Mouse (Mus musculus) natural killer cell, adult 2 months (primary cell): ENCODE results near the gene Anks3.

ENCODE experiments used
- DNase-seq, 2 experiments: peaks; one replicate each; pipeline ENCODE4 v3.0.0; 2022; ENCODE audit warnings: low spot score in 2 of 2

Anks3 gene

DNA sequence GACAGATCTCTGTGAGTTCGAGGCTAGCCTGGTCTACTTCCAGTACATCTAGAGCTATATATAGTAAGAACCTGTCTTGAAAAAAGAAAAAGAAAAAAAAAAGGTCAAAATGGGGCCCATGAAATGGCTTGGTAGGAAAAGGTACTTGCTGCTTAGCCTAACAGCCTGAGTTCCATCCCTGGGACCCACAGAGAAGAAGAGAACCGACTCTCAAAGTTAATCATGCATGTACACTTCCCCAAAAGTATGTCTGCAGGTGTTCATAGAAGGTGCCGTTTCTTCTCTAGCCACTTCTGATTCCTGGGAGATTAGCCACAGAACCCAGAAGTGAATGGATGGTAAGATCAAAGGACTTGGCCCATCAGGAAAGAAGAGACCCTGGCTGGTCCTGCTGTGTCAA, 4.4 kb upstream of the Anks3 start:
- no peak for DNase-seq

DNA sequence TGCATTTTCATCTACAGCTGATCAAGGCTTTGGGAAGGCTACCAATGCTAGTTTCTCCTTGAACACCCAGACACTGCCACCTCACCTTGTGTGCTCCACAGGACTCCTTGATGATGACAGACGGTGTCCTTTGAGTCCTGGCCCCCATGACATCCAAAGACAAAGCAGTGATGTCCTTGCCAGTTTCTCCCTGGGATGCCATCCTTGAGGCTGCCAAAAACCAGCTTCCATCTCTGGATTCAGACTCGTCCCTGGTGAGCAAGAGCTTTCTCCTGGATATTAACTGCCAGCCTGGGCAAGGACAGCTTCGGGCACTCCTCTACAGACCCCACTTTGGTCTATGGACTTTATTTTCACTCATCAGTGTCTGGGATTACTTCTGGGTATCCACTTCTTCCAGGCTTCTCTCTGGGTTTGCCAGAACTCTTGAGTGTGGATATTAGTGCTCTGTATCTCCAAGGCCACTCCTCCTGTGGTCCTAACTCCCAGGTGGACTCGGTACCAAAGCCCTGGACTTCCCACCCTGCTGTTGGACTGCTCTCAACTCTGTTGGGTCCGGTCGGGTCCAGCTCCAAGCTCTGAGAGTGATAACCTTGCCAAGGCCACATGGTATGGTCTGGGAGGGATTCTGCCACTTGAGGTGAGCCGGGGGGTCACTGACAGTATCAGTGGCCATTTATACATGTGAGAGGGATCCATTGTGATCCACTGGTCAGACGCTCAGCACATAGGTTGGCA, 1.6 kb upstream of the Anks3 start:
- DNase-seq = no peak

DNA sequence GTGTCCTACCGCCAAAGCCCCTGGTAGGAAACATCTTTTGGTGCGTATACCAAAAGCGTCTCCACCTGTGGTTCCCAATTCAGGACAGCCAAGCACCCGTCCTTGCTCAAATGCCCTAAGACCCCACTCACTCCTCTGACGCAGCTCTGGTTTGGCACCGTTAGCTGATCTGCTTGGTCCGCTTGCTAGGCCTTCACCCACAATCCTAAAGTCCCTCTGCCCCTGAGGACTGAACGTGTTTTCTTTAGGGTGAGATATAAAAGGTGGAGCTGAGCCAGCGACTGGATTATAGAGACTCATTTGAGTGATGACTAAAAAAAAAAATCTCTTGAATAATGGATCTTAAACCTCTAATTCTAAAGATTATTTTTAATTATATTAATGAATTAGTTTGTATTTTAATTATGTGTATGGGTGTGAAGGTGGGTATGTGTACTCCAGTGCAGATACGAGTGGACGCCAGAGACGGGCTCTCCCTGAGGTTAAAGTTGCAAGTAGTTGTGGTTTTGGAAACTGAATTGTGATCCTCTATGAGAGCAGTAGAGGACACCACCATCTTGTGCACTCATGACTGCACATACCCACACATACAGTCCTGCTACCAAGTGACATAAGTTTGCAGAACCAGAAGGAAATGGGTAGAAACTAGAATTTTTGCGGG, 856 bp upstream of the Anks3 start:
- no peak for DNase-seq

DNA sequence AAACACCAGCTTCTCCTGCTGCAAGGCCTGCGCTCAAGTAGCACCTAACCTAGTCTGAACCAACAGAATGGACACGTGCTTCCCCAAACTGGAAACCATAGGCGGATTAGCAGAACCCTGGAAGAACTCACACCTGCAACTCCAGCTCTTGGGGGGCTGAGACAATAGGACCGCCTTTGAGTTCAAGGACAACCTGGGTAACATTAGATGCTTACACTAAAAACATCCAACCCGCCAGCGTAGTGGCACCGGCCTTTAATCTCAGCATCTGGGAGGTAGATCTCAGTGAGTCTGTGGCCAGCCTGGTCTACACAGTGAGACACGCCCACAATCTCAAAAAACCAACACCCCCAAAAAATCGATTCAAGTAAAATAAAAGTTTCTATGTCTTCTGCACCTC, 659 bp downstream of the Anks3 start:
- no peak for DNase-seq

DNA sequence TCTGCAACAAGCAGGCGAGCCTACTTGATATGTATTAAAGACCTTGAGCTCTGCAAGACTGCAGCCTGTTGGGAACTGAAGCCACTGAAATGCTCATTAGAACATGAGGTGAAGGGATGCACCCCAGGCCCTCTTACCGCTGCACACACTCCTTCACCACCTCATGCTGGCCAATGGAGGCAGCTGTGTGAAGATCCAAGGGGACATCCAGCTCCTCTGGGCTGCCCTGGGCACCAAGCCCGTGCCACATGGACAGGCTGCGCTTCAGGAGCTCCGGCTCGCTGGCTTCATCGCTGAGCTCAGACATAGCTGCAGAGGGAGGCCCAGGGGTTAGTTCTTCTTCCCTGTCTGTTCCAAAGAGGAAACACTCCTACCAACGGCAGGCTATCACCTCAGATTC, 3.7 kb downstream of the Anks3 start:
- no peak for DNase-seq

DNA sequence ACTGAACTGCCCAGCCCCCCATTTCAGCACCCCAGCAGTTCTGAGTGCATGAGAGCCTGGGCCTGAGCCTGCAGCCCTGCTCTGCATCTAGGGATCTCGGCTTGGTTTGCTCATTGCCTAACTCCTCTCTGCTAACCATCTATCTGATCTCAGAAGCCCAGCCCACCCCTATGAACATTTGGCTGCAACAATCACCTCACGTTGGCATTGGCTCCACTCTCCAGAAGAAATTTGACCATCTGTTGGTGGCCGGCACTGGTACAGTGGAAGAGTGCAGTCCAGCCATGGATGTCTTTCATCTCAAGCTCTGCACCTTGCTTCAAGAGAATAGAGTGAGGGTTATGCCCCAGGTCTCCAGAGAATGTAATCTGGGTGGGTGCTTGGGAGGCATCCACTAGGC, 6.6 kb downstream of the Anks3 start:
- no peak for DNase-seq

DNA sequence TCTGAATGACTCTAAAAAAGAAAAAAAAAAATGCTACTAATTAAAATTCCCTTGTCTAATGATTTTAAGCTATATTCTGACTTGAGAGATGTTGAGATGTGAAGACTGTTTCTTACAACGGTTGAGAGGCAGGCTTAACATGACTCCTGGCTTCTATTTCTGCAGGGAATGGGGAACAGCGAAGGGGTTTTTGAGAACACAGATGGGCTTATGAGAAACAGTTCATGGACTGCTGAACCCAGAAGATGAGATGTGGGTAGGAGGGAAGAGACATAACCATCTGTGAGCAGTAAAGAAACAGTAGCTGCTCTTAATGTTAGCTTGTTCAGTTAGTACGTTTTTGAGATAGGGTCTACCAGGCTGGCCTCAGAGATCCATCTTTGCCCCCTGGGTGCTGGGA, 7.4 kb downstream of the Anks3 start:
- DNase-seq = no peak

DNA sequence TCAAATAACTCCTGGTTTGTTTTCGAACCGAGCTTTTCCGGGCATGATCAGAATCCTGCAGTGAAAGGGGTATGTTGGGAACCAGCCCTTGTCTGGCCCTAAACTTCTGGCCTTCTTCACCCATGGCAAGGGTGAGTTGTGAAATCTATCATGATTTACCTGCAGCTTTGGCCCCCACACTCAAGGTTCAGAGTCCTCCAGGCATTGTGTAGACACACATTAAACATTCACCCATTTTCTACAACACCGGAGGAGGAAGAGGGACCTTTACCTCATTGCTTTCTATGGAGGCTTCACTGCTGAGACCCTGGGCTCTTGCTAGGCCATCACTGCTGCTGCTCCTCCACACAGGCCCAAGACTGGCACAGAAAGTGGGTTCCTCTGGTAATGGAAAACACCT, 16.6 kb downstream of the Anks3 start:
- DNase-seq = no peak

DNA sequence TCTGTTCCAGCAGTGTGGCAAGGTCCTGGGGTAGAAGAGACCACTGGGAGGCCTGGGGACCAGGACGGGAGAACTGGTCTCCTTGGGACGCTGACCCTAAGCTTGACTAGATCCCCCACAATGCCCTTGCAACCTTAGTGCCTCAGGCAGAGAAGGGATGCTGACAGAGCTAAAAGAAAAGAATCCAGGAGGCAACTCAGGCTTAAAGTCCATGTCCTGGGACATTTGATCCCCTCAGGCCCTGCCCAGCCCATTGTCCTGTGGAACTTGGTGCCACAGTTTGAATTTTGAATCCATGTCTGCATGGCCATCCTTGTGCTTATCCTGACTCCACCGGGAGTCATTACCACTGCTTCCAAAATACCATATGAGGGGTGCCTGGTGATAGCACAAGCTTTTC, 17.9 kb downstream of the Anks3 start:
- no peak for DNase-seq

DNA sequence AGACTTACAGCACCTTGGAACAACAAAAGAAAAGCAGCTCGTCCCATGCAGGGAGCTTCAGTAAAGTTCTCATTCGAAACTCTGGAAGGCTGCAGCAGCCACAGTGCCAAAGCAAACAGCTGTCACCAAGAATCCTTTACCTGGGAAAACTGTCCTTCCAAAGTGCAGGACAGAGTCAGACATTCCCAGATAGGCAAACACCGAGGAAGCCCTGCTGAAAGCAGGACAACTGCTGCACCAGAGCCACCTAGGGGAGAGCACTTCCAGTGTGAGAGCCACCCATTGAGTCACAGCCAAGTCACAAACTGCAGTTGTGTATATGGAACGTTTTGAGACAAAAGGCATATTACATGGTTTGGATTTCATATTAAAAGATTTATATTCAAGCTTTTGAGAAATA, 18.6 kb downstream of the Anks3 start:
- DNase-seq = no peak

DNA sequence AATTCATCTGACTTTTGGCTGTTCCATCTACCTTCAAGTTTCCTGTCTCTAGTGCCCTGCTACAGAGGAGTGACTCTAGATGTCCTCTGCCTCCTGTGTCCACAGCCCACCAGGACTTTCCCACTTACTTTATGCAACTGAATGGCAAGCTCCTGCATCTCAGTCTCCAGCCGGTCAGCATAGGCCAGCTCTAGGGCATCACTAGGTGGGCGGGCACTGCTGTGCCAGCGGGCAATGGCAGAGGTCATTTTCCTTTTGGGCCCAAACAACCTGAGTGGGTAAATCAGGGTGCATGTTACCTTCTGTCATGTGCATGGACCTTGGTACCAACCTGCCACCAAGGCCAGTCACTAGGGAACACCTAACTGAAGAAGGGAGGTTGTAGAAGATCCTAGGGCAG, 20.6 kb downstream of the Anks3 start:
- DNase-seq = no peak

DNA sequence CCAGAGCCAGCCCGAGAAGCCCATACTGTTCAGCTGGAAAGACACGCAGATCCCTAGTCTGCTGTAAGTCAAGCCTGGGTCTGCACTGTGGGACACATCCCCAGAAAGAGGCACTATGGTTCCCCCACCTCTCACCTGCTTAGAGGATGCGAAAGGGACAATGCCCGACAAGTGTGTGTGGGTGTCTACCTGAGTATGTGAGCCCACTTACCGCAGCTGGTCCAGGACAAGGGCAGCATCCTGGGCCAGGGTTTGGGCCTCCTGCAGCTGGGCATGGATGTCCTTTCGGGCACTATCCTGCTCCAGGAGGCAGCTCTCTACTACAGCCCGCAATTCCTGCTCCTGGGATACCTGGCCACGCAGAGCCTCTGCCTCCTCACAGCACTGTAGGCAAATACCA, 21.1 kb downstream of the Anks3 start:
- no peak for DNase-seq

DNA sequence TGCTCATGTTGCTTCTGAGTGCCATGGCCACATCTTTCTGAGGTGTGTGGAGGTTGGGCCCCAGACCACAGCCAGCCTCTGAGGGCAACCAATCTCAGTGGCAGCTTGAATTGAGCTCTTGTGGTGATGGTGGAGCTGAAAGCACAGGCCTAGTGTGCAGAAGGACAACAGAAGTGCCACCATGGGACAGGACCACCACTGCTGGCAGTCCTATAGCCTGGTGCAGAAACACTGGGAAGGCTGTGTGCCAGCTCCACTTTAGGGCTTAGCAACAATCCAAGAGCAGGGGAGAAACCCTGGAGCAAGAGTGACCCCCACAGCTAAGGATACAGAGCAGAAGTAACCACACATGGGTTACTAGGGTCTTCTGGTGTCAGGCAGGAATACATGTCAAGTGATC, 23.0 kb downstream of the Anks3 start:
- DNase-seq = no peak

DNA sequence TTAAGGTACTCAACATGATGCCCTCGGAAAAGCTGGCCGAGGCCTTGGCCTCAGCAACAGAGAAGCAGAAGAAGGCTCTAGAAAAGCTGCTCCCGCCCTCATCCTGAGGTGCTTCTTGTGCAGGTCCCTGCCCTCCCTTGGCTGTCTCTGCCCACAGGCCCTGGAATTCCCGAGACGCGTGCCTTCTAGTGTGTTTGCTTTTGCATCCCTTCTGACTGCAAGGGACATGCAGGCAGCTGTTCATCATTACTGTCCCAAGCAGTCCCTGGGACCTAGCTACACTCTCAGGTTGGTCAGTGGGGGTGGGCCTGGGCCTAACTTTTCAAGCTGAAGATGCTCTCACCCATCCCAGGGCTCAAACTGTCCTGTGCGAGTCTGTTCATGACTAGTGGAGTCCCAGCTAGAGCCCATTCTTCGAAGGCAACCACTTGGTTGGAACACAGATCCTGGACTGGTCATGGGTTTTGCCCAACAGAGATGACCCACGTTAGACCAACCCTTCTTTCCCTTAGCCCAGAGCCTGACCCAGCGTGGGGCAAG, 23.6 kb downstream of the Anks3 start:
- no peak for DNase-seq

DNA sequence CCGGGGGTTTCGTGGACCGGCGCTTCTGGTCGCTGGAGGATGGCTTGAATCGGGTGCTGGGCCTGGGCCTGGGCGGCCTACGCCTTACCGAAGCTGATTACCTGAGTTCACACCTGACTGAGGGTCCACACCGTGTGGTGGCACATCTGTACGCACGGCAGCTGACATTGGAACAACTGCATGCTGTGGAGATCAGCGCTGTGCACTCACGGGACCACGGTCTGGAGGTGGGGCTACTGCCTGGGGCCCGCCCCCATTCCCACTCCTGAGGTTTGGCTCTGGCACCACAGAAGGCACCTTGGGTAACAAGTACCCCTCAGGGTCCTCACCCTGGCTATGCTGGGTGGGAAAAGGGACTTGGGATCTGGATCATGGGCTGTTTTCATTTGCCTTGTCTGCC, 24.6 kb downstream of the Anks3 start:
- DNase-seq = no peak

DNA sequence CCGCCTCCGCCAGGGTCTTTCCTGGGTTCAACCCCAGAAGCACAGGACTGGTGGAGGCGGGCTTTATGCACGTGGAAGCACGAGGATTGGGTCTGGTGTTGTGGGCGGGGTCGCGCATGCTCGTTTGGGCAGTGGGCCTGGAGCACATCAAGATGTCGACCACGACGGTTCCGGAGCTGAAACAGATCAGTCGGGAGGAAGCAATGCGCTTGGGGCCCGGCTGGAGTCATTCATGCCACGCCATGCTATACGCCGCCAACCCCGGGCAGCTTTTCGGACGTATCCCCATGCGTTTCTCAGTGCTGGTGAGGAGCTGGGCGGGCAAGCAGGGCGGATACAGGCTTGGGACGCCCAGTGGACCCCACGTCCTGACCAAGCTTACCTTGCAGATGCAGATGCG, 25.0 kb downstream of the Anks3 start:
- peak; percentile 94 to 96 for DNase-seq

DNA sequence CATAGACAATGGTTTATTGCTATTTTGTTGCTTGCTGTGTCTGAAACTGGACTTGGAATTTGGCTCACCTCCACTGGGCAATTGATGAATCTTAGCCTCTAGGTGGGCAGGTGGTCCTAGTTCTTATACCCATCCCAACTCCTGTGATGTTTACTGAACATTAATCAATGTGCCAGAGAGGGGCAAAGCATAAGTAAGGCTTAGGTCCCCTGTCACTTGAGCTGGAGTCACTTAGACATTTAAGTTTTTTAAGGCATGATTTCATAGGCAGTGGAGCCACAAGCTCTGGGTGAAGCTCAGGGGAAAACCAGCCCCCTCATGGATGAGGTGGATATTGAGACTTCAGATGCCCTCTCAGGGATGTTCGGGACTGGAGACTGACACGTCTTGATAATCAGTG, 25.5 kb downstream of the Anks3 start, which contains the start of gene Nudt16l1:
Nudt16l1 (plus strand) TSS at position 301 of the 400 bp plus-strand sequence.
- DNase-seq = no peak

DNA sequence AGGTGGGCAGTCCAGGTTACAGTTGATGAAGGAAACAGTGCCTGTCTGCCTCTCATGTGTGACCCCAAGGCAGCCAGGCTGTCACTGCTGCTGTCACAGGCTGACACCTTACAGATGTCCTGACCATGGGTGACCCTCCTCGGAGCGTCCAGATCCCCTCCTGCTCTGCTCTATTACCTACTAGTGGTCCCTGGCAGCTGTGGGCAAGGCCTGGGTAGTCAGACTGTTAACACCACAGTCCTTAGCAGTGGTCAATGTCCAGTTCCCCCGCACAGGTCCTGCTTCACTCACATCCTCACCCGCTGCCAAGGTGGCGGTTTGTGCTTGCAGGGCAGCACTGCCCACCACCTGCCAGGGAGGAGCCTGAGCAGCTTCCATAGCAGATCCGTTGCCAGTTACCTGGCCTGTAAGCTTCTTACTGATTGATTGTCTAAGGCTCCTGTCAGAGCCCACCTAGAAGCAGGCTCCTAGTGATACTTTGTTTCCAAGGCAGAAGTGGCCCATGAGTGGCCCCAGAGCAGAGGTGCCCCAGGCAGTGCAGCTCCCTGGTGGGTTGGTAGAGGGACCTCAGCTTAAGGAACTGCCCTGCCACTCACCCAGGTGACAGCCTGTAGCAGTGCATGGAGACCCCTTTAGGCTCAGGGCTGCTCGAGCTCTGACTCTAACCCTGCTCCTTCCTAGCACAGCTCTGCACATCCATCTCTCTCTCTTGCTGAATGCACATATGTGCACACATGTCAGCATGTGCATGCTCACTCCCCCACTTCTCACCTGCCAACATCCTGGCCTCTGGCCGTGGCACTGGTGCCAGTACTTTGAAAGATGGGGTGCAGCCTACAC, 26.4 kb downstream of the Anks3 start:
- DNase-seq = no peak

DNA sequence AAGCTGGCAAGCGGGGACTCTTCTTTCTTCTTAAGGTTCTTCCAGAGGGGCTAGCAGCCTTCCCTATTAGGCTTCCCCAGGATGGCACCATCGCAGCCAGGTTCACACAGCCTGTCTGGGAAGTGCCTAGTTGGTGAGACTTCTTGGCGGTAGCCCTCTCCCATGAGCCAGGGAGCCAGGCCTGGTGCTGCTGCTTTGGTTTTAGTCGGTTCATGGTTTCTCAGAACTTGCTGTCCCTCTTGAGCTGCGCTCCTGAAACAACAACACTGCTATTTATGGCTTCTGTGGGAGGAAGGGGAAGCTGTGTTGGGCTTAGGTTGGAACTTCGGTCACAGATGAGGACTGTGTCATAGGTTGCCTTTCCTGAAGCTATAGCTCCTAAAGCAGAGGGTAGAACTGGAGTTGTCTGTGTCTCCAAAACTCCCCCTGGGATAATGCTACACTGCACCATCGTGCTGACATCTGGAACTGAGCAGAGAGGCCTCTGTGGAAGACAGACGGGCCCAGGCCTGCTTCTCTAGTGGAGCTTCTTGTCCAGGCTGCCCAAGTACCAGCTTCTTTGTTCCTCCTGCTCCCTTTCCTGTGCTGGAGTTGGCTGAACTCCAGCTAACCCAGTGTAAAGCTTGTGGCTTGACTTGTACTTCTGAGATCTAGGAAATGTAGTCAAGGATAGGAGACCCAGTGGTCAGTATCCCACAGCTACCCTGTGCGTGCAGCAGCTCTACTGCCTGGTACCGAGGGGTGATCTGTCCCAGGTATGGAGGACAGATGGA, 27.9 kb downstream of the Anks3 start:
- DNase-seq = no peak

DNA sequence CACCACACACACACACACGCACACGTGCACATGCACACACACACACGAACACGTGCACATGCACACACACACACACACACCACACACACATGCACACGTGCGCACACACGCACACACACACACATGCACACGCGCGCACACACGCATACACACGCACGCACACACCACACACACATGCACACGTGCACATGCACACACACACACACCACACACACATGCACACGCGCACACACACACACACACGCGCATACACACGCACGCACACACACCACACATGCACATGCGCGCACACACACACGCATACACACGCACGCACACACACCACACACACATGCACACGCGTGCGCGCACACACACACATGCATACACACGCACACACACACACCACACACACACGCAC, 28.6 kb downstream of the Anks3 start:
- DNase-seq = no peak

DNA sequence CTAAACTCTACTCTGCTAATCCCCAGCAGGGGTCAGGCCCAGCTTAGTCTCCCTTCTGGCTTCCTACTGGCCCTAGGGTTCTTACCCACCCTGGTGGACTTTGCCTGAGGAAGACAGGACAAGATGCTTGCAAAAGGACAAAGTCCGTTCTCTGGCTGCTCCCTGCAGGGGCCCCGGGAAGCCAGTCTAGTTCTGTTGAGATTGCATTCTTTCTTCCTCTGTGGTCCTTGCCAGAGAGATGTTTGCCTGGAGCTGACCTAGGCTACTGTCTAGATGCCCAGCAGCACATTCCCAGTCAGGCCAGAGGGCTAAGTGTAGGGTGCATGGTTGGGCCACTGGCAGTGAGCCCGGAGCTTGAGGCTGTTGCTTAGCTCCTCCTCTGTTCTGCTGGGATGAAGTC, 31.6 kb downstream of the Anks3 start:
- DNase-seq = no peak

DNA sequence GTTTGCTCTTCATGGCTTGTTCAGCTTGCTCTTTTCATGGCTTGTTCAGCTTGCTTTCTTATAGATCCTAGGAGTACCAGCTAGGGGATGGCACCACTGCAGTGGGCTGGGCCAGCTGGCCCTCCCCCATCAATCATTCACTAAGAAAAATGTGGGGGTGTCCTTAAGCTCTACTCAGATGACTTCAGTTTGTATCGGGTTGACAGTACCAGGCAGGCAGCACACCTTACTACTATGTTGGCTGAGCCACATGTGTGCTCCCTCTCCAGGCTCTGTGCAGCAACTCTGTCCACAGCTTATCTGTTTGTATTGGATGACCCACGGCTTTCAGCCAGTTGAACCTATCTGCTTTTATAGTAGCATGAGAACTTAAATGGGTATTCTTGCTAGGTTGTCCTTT, 35.5 kb downstream of the Anks3 start:
- no peak for DNase-seq
